Mouse (Mus musculus) embryonic stem cell, embryonic (primary cell): ENCODE results near the gene Khdc1c.

Source experiments
- CTCF ChIA-PET, 4 experiments: fragments of 300-600 bp in 2 of 4; fragments of 350-600 bp in 2 of 4; sonication (Branson Sonifier 250); formaldehyde crosslinking; loops; one replicate each; lab custom pipeline; 2022; ENCODE audit warnings: inconsistent platforms in 2 of 4; lab: Charles Lee
- POLR2A ChIA-PET, 4 experiments: fragments of 300-600 bp in 2 of 4; fragments of 350-600 bp in 2 of 4; sonication (Branson Sonifier 250); formaldehyde crosslinking; loops; one replicate each; lab custom pipeline; 2022; ENCODE audit warnings: antibody characterized with exemption in 4 of 4, inconsistent platforms in 1 of 4; lab: Charles Lee

Gene Khdc1c

DNA sequence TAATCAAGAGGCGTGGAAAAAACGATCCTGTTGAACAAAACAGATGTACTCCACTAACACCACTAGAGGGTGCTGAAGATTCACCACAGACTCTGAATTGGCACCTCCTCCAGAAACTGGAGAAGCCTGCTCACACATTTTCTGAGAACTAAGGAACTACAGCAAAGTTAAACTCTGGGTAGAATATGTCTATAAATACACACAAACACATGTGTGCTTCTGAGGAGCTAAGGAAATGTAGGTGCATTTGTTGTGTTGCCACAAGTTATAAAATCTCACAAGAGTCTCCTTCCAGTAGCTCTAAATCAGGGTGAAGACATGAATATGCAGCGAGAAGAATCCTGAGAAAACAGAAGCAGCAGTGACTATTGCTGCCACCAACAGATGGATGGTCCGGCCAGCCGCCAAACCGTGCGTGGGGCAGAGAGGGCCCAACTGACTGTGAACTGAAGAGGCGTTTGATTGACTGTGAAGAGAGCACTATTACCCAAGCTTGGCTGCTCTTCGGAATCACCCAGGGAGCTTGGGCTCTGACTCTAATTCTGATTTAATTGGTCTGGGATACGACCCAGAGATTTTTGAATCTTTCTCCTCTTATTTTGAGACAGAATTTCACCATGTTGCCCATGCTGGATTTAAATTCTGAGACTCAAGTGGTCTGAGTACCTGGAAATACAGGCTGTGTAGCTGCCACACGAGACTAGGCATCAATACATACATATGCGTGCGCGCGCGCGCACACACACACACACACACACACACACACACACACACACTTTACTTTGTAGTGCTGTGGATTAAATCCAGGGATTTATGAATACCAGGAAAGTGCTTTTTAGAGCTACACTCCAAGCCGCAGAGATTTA lies 43.4 kb downstream of the Khdc1c start:
- ChIA-PET CTCF (interaction anchor here (0.5 to 1.6 kb wide), 11 partner anchors 12 to 1076 kb away, joined by 3 to 6 read pairs (median 3); no protein-coding TSS in a partner anchor), POLR2A (no interaction called here)

DNA sequence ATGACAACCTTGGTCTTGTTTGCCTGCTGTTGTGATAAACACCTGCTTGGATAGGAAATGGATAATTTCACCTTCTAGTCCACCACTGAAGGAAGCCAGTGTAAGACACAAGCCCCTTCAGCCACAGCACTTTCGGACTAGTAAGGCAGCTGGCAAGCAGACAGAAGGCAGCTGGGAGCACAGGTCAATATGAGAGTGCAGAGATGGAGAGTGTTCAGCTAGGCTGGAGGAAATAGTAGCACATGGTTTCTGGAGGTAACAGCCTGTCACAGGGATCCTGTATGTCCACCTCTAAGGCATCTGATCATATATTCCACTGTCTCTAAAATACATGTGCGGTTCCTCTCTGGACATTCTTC lies 44.0 kb downstream of the Khdc1c start:
- CTCF ChIA-PET = interaction anchor here in 3 of 4 experiments (0.6 to 1.6 kb wide), 10 partner anchors 11 to 1075 kb away, joined by 3 to 6 read pairs (median 3); no protein-coding TSS in a partner anchor
- POLR2A ChIA-PET = interaction anchor here in 1 of 4 experiments (0.6 kb wide), 1 partner anchor 858 kb away, joined by 3 read pairs; no protein-coding TSS in a partner anchor

DNA sequence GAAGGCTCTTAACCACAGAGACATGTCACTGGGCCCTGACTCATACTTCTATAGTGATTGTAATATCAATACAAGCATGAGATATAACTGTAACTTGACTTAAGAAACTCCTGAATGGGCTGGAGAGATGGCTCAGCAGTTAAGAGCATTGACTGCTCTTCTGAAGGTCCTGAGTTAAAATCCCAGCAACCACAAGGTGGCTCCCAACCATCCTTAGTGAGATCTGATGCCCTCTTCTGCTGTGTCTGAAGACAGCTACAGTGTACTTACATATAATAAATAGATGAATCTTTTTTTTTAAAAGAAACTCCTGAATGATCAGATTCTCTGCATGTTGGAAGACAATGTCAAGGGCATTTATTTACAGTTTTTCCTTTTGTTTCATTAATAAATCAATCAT lies 51.2 kb downstream of the Khdc1c start:
- POLR2A ChIA-PET = no interaction called here

More for the DNA sequence above, 51.2 kb downstream of the Khdc1c start:
- CTCF ChIA-PET = interaction anchor here in 3 of 4 experiments (0.6 to 2.2 kb wide), 3 partner anchors 252 to 849 kb away, joined by 3 to 8 read pairs (median 3); no protein-coding TSS in a partner anchor
